Mouse (Mus musculus): ENCODE data around the gene Wfdc21. TPM values are rescaled to one million over a fixed set of nuclear protein-coding genes. Genes with fewer than 3 reads are reported as not detected.

Gene Wfdc21
- polyA plus RNA-seq, 1 experiment, result 706 TPM

- TF ChIP-seq CTCF (IDR thresholded peaks at IDR 0.05; ENCODE audit: control insufficient read depth, insufficient read depth, low read length), result peak; percentile 53
- TF ChIP-seq POLR2A (IDR thresholded peaks at IDR 0.05; ENCODE audit: borderline replicate concordance, control insufficient read depth, low read depth, low read length), result no peak
- no peak overlapping the region for H3K27ac ChIP-seq (ENCODE audit: control insufficient read depth, insufficient read depth, low read depth, low read length, poor library complexity)
- 6% methylated on average over 2 of the region's 2 CpGs for WGBS
- peaks cover 2% of the 10 kb centered on the region; the same call in 1 of the 2 replicates for H3K4me1 ChIP-seq (ENCODE audit: control insufficient read depth, insufficient read depth, low read length)
- no peak overlapping the region for H3K4me3 ChIP-seq (replicated peaks; ENCODE audit: control insufficient read depth, low read depth, low read length)
These were observed 38.6 kb downstream of the Wfdc21 start for GRCm38 (mm10) chr11:83785366-83785765.

DNA sequence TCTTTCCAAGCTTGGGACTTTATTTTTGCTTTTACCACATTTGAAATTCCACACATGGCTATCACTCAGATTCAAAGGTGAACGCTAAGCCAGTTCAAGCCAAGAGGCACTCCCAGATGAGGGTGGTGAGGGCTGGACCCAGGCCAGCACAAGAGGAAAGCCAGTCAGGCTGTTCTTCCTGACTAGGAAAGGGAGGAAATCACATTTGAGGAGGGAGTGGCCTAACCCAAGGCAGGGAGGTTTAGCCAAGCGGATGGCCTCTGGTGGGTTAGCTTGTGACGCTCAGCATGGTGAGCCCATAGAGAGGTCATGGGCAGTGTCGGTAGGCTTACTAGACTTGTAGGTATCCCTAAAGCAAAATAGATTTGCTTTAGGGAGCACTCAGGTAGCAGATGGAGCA, 40.1 kb downstream of the Wfdc21 start:
- no peak overlapping the region for H3K27ac ChIP-seq (ENCODE audit: control insufficient read depth, insufficient read depth, low read depth, low read length, poor library complexity)
- TF ChIP-seq CTCF (IDR thresholded peaks at IDR 0.05; ENCODE audit: control insufficient read depth, insufficient read depth, low read length) (no peak), POLR2A (IDR thresholded peaks at IDR 0.05; ENCODE audit: borderline replicate concordance, control insufficient read depth, low read depth, low read length) (no peak)
- no peak overlapping the region for H3K4me3 ChIP-seq (replicated peaks; ENCODE audit: control insufficient read depth, low read depth, low read length)
- peaks cover 2% of the 10 kb centered on the region; the same call in 1 of the 2 replicates for H3K4me1 ChIP-seq (ENCODE audit: control insufficient read depth, insufficient read depth, low read length)
- WGBS, result 59% methylated on average over 4 of the region's 4 CpGs

DNA sequence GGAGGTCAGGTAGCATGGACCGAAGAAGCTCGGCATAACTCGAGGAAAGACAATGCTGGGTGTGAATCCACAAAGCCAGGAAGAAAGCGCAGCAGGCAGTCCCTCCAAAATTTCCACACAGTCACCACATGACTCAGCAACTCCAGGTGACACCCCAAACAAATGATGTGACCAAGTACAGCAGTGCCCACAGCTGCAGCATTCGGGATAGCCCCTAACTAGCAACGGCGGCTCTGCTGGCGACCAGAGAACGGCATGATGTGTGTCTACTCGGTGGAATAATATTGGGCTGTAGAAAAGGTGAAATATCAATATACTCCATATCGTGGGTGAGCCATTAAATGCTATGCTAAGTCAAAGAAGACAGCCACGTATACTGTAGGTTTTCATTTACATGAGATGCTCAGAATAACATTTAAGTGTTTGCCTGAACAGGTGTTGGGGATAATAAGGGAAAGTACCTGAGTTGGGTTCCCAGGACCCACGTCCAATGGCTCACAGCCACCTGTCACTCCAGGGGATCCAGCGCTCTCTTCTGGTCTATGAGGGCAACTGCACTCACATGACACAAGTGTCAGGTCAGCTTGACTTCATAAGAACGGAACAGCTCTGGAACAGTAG, 40.8 kb downstream of the Wfdc21 start:
- 75% methylated on average over 15 of the region's 15 CpGs for WGBS
- Histone ChIP-seq H3K27ac (ENCODE audit: control insufficient read depth, insufficient read depth, low read depth, low read length, poor library complexity) (no peak overlapping the region), H3K4me1 (ENCODE audit: control insufficient read depth, insufficient read depth, low read length) (peaks cover 2% of the 10 kb centered on the region; the same call in 1 of the 2 replicates), H3K4me3 (replicated peaks; ENCODE audit: control insufficient read depth, low read depth, low read length) (no peak overlapping the region)
- no peak for TF ChIP-seq POLR2A (IDR thresholded peaks at IDR 0.05; ENCODE audit: borderline replicate concordance, control insufficient read depth, low read depth, low read length)
- TF ChIP-seq CTCF (IDR thresholded peaks at IDR 0.05; ENCODE audit: control insufficient read depth, insufficient read depth, low read length), result peak; percentile 31; the same call in 1 of the 2 replicates

GRCm38 (mm10) chr11:83788331-83788730, 41.6 kb downstream of the Wfdc21 start:
- no peak for TF ChIP-seq CTCF (IDR thresholded peaks at IDR 0.05; ENCODE audit: control insufficient read depth, insufficient read depth, low read length)
- TF ChIP-seq POLR2A (IDR thresholded peaks at IDR 0.05; ENCODE audit: borderline replicate concordance, control insufficient read depth, low read depth, low read length), result no peak
- Histone ChIP-seq H3K4me1 (ENCODE audit: control insufficient read depth, insufficient read depth, low read length) (peaks cover 2% of the 10 kb centered on the region; the same call in 1 of the 2 replicates), H3K27ac (ENCODE audit: control insufficient read depth, insufficient read depth, low read depth, low read length, poor library complexity) (no peak overlapping the region), H3K4me3 (replicated peaks; ENCODE audit: control insufficient read depth, low read depth, low read length) (no peak overlapping the region)
- WGBS, result 81% methylated on average over 8 of the region's 8 CpGs

GRCm38 (mm10) chr11:83789259-83789658, 42.5 kb downstream of the Wfdc21 start:
- H3K4me3 ChIP-seq (replicated peaks; ENCODE audit: control insufficient read depth, low read depth, low read length), result no peak overlapping the region
- WGBS, result 10% methylated on average over 13 of the region's 13 CpGs
- H3K4me1 ChIP-seq (ENCODE audit: control insufficient read depth, insufficient read depth, low read length), result no peaks in the 10 kb centered on the region; the same call in 1 of the 2 replicates
- H3K27ac ChIP-seq (ENCODE audit: control insufficient read depth, insufficient read depth, low read depth, low read length, poor library complexity), result peak overlapping the region; percentile 62; the same call in 1 of the 2 replicates
- TF ChIP-seq CTCF (IDR thresholded peaks at IDR 0.05; ENCODE audit: control insufficient read depth, insufficient read depth, low read length) (no peak), POLR2A (IDR thresholded peaks at IDR 0.05; ENCODE audit: borderline replicate concordance, control insufficient read depth, low read depth, low read length) (no peak)

DNA sequence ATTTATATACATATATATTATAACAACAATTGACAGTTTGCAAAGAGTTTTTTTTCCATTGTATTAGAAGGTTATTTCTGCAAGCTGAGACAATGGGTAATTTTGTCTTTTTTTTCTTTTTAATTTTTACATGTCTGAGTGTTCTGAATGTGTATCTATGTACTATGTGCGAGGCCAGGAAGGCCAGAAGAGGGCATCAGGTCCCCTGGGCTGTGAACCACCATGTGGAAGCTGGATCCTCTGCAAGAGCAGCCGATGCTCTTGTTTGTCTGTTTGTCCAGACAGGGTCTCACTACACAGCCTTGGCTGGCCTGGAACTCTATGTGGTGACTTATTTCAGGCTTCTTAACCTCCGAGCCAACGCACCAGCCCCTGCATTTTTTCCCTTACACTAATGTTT, 44.4 kb downstream of the Wfdc21 start:
- 71% methylated on average over 4 of the region's 4 CpGs for WGBS
- no peak overlapping the region for H3K4me3 ChIP-seq (replicated peaks; ENCODE audit: control insufficient read depth, low read depth, low read length)
- H3K4me1 ChIP-seq (ENCODE audit: control insufficient read depth, insufficient read depth, low read length), result no peaks in the 10 kb centered on the region; the same call in 1 of the 2 replicates
- TF ChIP-seq POLR2A (IDR thresholded peaks at IDR 0.05; ENCODE audit: borderline replicate concordance, control insufficient read depth, low read depth, low read length) (no peak), CTCF (IDR thresholded peaks at IDR 0.05; ENCODE audit: control insufficient read depth, insufficient read depth, low read length) (no peak)
- H3K27ac ChIP-seq (ENCODE audit: control insufficient read depth, insufficient read depth, low read depth, low read length, poor library complexity), result no peak overlapping the region

GRCm38 (mm10) chr11:83792316-83792914, 45.7 kb downstream of the Wfdc21 start:
- TF ChIP-seq CTCF (IDR thresholded peaks at IDR 0.05; ENCODE audit: control insufficient read depth, insufficient read depth, low read length) (no peak), POLR2A (IDR thresholded peaks at IDR 0.05; ENCODE audit: borderline replicate concordance, control insufficient read depth, low read depth, low read length) (no peak)
- Histone ChIP-seq H3K27ac (ENCODE audit: control insufficient read depth, insufficient read depth, low read depth, low read length, poor library complexity) (peak overlapping the region; percentile 43; the same call in 1 of the 2 replicates), H3K4me1 (ENCODE audit: control insufficient read depth, insufficient read depth, low read length) (no peaks in the 10 kb centered on the region; the same call in 1 of the 2 replicates), H3K4me3 (replicated peaks; ENCODE audit: control insufficient read depth, low read depth, low read length) (no peak overlapping the region)
- 64% methylated on average over 12 of the region's 12 CpGs for WGBS

GRCm38 (mm10) chr11:83793264-83793663, 46.5 kb downstream of the Wfdc21 start:
- H3K4me3 ChIP-seq (replicated peaks; ENCODE audit: control insufficient read depth, low read depth, low read length), result no peak overlapping the region
- TF ChIP-seq CTCF (IDR thresholded peaks at IDR 0.05; ENCODE audit: control insufficient read depth, insufficient read depth, low read length) (no peak), POLR2A (IDR thresholded peaks at IDR 0.05; ENCODE audit: borderline replicate concordance, control insufficient read depth, low read depth, low read length) (no peak)
- 83% methylated on average over 14 of the region's 14 CpGs for WGBS

More at GRCm38 (mm10) chr11:83793264-83793663, 46.5 kb downstream of the Wfdc21 start:
- Histone ChIP-seq H3K27ac (ENCODE audit: control insufficient read depth, insufficient read depth, low read depth, low read length, poor library complexity) (no peak overlapping the region), H3K4me1 (ENCODE audit: control insufficient read depth, insufficient read depth, low read length) (no peaks in the 10 kb centered on the region; the same call in 1 of the 2 replicates)

Data from bone marrow, adult 2 months (tissue).